Mouse (Mus musculus) ovary, postnatal 10 days (tissue): ENCODE results near the gene AB124611.
"Not testable (repeated sequence)": the region's sequence is repeated elsewhere in the genome, so short reads cannot be mapped to it uniquely, and the experiment has no call there.

Experiments
- DNase-seq: peaks from one replicate; pipeline ENCODE4 v3.0.0; 2022; ENCODE audit warnings: low spot score

The AB124611 gene

DNA sequence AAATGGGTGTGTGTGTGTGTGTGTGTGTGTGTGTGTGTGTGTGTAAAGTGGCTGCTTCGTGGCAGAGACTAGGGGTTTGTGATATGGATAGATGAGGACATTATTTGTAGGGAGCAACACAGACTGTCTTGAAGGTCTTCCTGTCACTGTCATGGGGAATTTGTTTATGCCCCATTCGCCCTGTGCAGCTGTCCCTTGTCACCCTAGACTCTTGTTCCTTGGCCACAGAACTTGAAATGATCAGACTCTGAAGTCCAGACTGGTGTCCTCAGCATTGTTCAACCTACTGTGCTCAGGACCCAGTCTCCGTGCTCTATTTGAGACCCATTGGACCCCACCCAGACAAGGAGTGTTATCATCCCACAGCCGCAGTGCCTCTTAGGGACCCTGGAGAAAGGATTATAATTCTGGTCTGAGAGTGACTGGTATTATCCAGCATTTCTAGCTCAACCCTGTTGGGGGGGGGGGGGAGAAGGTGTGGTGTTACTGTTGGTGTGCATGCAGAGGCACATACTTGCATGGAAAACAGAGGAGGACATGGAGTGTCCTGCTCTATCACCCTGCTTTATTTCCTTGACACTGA, 39.1 kb downstream of the AB124611 start:
- no peak for DNase-seq

DNA sequence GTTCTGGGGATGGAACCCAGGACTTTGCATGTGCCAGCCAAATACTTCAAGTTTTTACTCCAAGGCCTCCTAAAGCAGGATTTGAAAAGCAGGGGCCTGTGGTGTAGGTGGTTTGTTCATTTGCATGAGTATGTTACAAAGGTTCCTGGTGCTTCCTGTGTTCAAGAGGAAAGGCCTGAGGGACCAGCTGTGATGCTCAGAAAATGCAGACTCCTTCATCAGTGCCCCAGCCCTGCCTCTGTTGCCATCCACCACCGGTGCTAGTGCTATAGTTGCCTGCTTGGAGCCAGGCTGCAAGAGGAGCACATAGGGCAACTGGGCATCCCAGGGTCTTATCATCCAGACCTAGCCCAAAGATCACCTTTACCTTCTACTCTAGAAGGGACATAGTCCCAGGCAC, 40.6 kb downstream of the AB124611 start:
- DNase-seq: no peak

DNA sequence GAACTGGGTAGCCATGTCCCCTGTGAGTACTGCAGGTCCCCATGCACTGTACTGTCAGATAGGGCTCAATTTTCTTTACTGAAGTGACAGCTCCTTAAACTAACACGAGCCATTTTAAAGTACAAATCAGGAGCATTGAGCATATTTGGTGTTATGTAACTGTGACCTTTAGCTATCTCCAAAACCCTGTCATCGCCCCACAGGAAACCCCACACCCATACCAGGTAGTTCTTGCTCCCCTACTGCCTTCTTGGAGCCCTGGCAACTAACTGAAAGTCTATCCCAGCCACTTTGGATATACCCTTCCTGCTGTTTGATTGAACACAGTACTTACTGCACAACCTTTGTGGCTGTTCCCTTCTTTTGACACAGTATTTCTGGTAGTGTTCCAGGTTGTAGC, 41.1 kb downstream of the AB124611 start:
- no peak for DNase-seq

DNA sequence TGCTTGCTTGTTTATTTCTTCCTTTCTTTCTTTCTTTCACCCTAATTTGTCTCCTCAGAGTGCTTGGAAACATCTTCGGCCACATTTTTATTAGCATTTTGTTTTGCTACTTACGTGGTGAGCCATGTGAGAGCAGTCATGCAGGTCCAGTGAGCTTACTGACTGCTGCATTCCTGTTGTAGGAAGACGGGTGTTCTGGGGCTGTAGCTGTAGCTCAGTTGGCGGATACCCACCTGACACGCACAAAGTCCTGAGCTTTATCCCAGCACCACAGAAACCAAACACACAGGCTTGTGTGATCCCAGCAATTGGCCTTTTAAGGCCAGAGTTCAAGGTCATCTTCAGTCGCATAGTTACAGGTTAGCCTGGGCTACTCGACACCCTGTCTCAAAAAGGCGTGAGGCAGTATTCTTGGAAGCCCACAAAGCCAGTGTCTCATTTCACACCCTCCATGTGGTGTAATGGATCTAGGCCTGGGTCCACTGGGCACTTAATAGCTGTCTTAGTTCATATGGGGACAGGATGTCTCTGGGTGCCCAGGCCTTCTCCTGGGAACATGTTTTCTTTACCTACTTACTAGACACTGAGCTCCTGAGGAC, 42.8 kb downstream of the AB124611 start:
- DNase-seq: no peak

DNA sequence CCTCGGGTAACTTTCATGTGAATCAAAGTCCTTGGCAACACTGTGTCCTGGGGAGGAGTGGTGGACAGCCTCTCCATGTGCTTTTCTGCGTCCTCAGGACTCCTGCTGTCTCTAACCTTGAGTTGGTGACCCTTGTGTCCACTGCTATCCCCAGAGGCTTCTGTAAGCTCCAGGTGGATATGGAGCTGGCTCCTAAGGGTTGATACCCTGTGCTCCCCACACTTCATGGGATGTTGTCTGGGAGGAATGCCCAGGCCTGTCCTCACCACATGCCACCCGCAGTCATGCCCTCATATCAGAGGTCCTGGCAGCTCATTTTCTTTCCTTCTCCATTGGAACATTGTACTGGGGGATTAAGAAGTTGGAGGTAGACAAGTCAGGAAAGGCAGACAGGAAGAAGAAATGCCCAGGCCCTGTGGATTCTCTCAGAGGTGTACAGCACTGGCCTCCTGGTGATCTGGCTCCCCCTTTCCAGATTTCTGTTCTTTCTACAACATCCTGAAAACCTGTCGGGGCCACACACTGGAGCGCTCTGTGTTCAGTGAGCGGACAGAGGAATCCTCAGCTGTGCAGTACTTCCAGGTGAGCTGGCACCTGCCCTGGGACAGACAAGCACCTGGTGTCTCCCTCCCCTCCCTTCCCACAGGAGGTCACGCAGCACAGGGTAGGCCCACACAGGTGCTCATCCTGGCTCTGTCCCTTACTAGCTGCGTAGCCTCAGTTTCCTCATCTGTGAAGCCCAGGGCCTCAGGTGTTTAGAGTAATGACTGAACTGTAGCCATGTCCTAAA, 48.2 kb downstream of the AB124611 start:
- DNase-seq: no peak

DNA sequence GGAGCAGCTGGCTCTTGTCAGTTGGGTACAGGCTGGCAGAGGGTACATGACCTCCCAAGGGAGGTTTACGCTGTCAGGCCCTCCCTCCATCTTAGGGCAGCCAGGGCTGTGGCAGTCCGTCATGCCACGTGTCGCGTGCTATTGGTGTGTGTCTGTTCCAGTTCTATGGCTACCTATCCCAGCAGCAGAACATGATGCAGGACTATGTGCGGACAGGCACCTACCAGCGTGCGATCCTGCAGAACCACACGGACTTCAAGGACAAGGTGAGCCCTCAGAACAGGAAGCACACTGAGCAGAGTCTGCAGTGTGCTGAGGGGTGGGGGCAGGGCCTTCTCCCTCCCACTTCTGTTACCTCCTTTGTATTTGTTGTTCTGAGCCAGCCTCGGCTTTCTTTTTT, 49.3 kb downstream of the AB124611 start:
- DNase-seq: no peak

DNA sequence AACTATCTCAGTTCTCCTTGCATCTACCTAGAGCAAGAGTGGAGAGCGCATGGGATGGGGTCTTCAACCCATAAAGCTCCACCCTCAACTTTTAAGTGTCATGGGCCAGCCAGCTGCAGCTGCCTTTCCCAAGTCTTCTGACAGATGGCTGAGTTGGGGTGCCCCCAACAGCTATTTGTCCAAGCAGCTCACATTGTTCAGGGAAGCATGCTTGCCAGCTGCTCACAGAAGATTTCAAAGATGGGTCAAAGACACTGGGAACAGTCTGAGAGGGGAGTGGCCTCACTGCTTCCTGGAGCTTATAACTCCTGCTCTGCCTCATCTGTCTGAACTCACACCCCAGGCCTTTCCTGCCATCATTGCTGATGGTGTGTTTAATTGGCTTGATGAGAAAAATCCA, 50.3 kb downstream of the AB124611 start:
- no peak for DNase-seq

DNA sequence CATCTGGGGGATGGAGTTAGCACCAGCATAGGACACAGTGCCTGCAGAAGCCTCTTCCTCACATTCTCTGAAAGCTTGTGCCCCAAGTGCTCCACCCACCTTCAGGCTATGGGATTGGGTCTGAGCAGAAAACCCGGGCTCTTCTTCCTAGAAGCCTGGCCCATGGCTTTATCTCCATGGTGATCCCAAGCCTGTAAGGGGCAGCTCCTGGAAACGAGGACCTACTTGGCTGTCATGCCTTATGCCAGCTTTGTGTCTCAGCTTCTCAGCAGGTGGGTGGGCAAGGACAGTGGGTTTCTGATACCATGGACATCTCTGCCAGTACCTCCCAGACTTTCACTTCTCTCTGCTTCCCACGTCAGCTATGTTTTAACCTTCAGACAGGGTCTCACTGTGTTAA, 52.2 kb downstream of the AB124611 start:
- DNase-seq: no peak

DNA sequence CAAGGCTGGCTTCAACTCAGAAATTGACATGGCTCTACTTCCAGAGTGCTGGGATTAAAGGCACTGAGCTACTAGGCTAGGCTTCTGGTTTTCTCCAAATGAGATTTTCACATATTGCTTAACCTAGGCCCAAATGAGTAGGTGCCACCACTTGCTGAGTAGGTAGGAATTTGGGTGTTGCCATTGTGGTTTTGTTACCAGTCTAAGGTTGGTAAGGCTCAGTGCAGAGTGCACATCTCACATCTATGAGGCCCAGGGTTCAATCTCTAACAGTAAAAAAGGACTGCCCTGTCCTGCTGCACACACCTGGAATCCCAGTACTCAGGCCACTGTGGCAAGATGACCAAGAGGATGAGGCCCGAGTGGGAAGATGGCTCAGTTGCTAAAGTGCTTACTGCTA, 59.4 kb downstream of the AB124611 start:
- DNase-seq: no peak

DNA sequence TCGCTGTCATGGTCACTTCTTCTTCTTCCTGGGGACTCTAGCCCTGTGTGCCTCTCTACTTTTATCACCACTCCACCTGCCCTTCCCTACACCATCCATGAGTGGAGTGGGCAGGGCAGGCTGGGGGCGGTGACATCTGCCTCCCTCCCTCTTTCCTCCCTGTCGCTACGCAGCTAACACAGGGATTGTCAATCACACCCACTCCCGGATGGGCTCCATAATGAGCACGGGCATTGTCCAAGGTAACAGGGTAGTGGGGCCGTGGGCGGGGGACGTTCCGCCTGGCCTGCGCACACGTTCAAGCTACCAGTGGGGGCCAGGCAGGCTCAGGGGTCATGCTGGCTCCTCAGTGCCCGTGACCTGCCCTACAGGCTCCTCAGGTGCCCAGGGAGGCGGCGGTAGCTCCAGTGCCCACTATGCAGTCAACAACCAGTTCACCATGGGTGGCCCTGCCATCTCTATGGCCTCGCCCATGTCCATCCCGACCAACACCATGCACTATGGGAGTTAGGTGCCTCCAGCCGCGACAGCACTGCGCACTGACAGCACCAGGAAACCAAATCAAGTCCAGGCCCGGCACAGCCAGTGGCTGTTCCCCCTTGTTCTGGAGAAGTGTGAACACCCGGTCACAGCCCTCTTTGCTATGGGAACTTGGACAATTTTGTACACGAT, 61.8 kb downstream of the AB124611 start:
- DNase-seq: no peak

DNA sequence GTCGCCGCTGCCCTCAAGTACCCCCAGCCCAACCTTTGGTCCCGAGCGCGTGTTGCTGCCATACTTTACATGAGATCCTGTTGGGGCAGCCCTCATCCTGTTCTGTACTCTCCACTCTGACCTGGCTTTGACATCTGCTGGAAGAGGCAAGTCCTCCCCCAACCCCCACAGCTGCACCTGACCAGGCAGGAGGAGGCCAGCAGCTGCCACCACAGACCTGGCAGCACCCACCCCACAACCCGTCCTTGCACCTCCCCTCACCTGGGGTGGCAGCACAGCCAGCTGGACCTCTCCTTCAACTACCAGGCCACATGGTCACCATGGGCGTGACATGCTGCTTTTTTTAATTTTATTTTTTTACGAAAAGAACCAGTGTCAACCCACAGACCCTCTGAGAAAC, 62.4 kb downstream of the AB124611 start:
- no peak for DNase-seq

DNA sequence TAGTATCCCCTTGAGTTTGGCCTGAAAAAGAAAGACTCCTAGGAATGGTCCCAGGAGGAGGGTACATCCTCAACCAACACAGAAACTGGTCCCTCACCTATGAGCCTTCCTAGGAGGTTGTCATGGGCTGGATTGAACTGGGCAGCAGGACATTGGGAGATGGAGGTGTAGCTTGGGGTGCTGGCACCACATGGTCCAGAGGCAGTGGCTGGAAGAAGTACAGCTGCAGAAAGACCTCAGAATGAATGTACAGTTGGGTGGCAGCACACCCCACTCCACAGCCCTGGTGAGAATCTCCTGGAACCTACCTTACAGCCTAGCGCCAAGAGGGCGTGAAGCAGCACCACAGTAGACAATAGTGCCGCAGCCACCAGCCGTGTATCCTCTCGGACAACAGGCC, 63.6 kb downstream of the AB124611 start:
- DNase-seq: no peak

DNA sequence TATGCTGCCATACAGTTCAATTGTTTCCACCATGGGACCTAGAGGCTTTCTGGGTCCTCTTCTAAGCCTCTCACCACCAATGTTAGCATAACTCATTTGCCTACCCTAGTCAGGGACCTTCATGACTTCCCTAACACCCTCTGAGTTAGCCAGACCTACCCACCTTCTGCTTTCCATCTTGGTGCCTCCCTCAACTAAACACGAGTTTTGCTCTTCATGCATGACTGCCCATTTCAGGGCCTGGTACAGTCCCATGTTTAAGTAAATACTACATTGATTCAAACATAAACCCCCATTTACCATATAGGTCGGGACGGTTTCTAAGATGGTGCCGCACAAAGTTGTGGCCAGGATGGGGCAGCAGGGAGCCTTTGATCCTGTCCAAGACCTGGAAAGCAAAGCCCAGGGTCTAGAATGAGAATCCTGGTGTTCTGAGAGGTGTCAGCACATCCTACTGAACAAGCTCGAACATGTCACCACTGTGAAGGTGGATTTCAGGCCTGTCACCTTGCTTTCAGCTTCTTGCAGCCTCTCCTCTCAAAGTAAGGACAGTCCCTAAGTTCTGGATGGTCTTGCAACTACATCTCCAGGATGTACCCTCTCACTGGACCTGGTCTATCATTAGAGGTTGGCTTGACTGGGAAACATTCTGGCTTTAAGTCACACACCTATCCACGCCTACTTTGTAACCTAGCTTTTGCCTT, 65.3 kb downstream of the AB124611 start:
- no peak for DNase-seq

DNA sequence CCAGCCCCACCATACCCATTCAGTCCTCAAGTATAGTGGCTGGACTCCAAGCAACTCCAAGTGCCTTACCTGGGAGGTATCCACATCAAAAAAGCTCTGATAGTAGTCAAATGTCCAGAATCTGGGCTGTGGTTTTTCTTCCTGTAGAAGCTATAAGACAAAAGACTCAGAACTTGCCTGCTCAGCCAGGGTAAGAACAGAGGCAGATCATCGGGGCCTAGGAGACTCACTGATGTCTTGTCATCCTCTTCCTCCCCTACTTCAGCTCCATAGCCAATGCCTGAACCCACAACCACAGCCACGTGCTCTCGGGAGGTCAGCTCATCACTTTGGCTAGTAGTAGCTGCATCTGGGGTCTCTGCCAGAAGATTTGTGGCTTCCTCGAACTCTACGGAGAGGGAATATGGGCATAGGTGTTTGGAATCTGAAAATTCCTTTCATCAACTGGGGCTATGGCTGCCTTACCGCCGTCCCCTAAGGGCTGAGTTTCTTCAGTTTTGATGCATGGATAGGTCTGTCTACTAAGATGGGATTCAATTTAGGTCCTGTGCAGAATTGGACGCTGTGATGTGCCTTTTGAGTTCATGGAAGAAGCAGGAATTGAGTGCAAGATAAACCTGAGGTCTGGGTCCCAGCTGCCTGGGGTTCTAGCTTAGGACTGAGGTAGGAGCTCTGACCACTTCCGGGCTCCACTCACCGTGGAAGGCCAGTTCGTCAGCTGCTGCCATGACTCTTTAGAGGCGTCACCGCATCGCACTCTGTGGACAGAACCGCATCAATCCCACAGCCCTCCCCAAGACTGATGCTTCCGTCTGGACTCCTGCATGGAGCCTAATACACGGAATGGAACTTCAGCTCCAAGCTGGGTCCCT, 66.1 kb downstream of the AB124611 start:
- DNase-seq: no peak

DNA sequence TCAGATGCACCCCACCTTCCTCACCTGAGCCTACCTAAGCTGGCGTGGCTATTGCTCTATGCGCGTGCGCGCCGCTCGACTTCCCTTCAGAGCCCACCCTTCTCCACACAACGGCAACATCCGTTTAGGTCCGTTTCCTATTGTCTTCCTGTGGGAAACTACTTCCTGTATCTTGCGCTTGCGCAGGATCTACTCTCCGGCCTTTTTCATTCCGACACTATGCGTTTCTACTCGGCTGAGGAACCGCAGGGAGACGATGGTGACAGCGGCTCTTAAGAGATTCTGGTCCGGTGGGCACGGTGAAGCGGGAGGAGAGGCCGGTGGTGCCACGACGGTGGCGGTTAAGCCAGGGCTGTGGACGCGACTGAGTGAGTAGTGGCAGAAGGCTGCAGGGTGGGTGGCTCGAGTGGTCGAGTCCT, 66.7 kb downstream of the AB124611 start, which contains the start of the genes Timm29 and Yipf2:
Timm29 (plus strand) TSS at position 20 of the 419 bp plus-strand sequence.
Yipf2 (minus strand) TSS at position 126 of the 419 bp plus-strand sequence.
- DNase-seq: peak; percentile 80

DNA sequence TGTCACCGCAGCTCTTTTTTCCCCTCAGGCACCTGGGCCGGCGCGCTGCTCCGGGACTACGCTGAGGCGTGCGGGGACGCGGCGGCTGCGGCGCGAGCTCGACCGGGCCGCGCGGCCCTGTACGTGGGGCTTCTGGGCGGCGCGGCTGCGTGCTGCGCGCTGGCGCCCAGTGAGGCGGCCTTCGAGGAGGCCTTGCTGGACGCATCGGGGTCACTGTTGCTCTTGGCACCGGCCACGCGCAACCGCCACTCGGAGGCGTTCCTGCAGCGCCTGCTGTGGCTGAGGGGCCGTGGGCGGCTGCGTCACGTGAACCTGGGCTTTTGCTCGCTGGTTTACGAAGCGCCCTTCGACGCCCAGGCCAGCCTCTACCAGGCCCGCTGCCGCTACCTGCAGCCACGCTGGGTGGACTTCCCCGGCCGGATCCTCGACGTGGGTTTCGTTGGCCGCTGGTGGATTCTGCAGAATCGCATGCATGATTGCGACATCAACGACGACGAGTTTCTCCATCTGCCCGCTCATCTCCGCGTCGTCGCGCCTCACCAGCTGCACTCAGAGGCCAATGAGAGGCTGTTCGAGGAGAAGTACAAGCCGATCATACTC, 67.2 kb downstream of the AB124611 start:
- no peak for DNase-seq

DNA sequence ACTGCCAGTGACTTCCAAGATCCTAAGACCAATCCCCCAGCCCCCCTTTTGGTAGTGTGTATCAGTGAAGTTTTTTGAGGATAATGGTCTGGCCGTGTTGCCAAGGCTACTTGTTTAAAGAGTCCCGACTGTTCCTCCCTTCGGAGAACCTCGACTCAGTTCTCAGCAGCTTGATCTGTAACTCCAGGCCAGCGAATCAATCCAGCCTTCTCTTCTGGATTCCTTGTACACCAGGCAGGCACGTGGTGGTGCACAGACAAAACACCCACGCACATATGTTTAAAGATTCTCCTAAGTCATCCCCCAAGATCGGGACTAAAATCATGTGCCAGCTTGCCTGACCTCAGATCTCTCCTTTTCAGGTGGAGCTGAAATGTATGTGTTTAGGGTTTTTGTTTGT, 68.4 kb downstream of the AB124611 start:
- DNase-seq: not testable (repeated sequence)

DNA sequence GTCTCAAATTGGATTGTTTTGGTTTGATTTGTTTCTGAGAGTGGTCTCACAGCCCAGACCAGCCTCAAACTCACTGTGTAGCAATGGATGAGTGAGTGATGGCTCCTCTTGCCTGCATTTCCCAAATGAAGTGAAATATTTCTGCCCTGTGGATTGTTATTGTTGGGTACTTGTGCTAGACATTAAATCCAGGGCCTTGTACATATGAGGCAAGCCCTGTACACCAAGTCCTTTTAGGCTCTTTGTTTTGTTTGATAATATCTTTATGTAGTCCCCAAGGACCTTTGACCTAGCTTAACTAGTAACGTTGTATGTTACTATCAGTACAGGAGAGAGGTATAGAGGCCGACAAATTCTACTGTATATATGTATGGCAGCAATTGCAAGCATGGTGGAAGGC, 68.9 kb downstream of the AB124611 start:
- DNase-seq: no peak
